Mouse (Mus musculus): Measurements from ENCODE around the gene Fmnl3. TPM values are rescaled to one million over a fixed set of nuclear protein-coding genes. Genes with fewer than 3 reads are reported as not detected.

Gene Fmnl3
- polyA plus RNA-seq, 1 experiment, result 10.2 TPM

- H3K4me3 ChIP-seq (ENCODE audit: low read depth, low read length), result no peak overlapping the region
- H3K36me3 ChIP-seq (ENCODE audit: control insufficient read depth, insufficient read depth, low read length, poor library complexity, severe bottlenecking), result 0 out of 2 replicates have a peak, but pooled peaks cover 2% of the 10 kb centered on the region
- H3K4me1 ChIP-seq (ENCODE audit: control insufficient read depth, insufficient read depth, low read length), result no peaks in the 10 kb centered on the region
- TF ChIP-seq EP300 (IDR thresholded peaks at IDR 0.05; ENCODE audit: insufficient read depth, low read depth, low read length), result no peak
- TF ChIP-seq POLR2A (IDR thresholded peaks at IDR 0.05; ENCODE audit: insufficient read depth, low read length), result no peak
- peak; percentile 24 for TF ChIP-seq CTCF (IDR thresholded peaks at IDR 0.05; ENCODE audit: low read depth, low read length)
- no peak overlapping the region for H3K27ac ChIP-seq (ENCODE audit: insufficient read depth, low read length)
- H3K27me3 ChIP-seq (ENCODE audit: control insufficient read depth, insufficient read depth, low read length, poor library complexity, severe bottlenecking), result no peaks in the 10 kb centered on the region
- H3K9me3 ChIP-seq (replicated peaks; ENCODE audit: control insufficient read depth, insufficient read depth, low read length, poor library complexity, severe bottlenecking), result no peaks in the 10 kb centered on the region
- no peak overlapping the region for H3K9ac ChIP-seq (ENCODE audit: low read depth, poor library complexity, severe bottlenecking)
Measured at GRCm38 (mm10) chr15:99326959-99327358, 43.3 kb downstream of the Fmnl3 start.

GRCm38 (mm10) chr15:99326407-99326806 is 43.9 kb downstream of the Fmnl3 start:
- TF ChIP-seq EP300 (IDR thresholded peaks at IDR 0.05; ENCODE audit: insufficient read depth, low read depth, low read length) (no peak), POLR2A (IDR thresholded peaks at IDR 0.05; ENCODE audit: insufficient read depth, low read length) (no peak), CTCF (IDR thresholded peaks at IDR 0.05; ENCODE audit: low read depth, low read length) (no peak)
- Histone ChIP-seq H3K4me1 (ENCODE audit: control insufficient read depth, insufficient read depth, low read length) (no peaks in the 10 kb centered on the region), H3K27me3 (ENCODE audit: control insufficient read depth, insufficient read depth, low read length, poor library complexity, severe bottlenecking) (no peaks in the 10 kb centered on the region), H3K9me3 (replicated peaks; ENCODE audit: control insufficient read depth, insufficient read depth, low read length, poor library complexity, severe bottlenecking) (no peaks in the 10 kb centered on the region), H3K27ac (ENCODE audit: insufficient read depth, low read length) (no peak overlapping the region), H3K9ac (ENCODE audit: low read depth, poor library complexity, severe bottlenecking) (no peak overlapping the region), H3K4me3 (ENCODE audit: low read depth, low read length) (no peak overlapping the region), H3K36me3 (ENCODE audit: control insufficient read depth, insufficient read depth, low read length, poor library complexity, severe bottlenecking) (0 out of 2 replicates have a peak, but pooled peaks cover 2% of the 10 kb centered on the region)

- no peaks in the 10 kb centered on the region for H3K9me3 ChIP-seq (replicated peaks; ENCODE audit: control insufficient read depth, insufficient read depth, low read length, poor library complexity, severe bottlenecking)
- H3K4me3 ChIP-seq (ENCODE audit: low read depth, low read length), result no peak overlapping the region
- no peak overlapping the region for H3K27ac ChIP-seq (ENCODE audit: insufficient read depth, low read length)
- no peak overlapping the region for H3K9ac ChIP-seq (ENCODE audit: low read depth, poor library complexity, severe bottlenecking)
- TF ChIP-seq EP300 (IDR thresholded peaks at IDR 0.05; ENCODE audit: insufficient read depth, low read depth, low read length) (no peak), POLR2A (IDR thresholded peaks at IDR 0.05; ENCODE audit: insufficient read depth, low read length) (no peak), CTCF (IDR thresholded peaks at IDR 0.05; ENCODE audit: low read depth, low read length) (no peak)
- H3K4me1 ChIP-seq (ENCODE audit: control insufficient read depth, insufficient read depth, low read length), result no peaks in the 10 kb centered on the region
- no peaks in the 10 kb centered on the region for H3K27me3 ChIP-seq (ENCODE audit: control insufficient read depth, insufficient read depth, low read length, poor library complexity, severe bottlenecking)
- 0 out of 2 replicates have a peak, but pooled peaks cover 2% of the 10 kb centered on the region for H3K36me3 ChIP-seq (ENCODE audit: control insufficient read depth, insufficient read depth, low read length, poor library complexity, severe bottlenecking)
Measured at GRCm38 (mm10) chr15:99325598-99325997, 44.7 kb downstream of the Fmnl3 start.

GRCm38 (mm10) chr15:99324151-99324550 is 46.1 kb downstream of the Fmnl3 start:
- no peak for TF ChIP-seq POLR2A (IDR thresholded peaks at IDR 0.05; ENCODE audit: insufficient read depth, low read length)
- no peak for TF ChIP-seq EP300 (IDR thresholded peaks at IDR 0.05; ENCODE audit: insufficient read depth, low read depth, low read length)
- Histone ChIP-seq H3K36me3 (ENCODE audit: control insufficient read depth, insufficient read depth, low read length, poor library complexity, severe bottlenecking) (0 out of 2 replicates have a peak, but pooled peaks cover 2% of the 10 kb centered on the region), H3K9me3 (replicated peaks; ENCODE audit: control insufficient read depth, insufficient read depth, low read length, poor library complexity, severe bottlenecking) (no peaks in the 10 kb centered on the region), H3K4me1 (ENCODE audit: control insufficient read depth, insufficient read depth, low read length) (no peaks in the 10 kb centered on the region), H3K9ac (ENCODE audit: low read depth, poor library complexity, severe bottlenecking) (no peak overlapping the region), H3K4me3 (ENCODE audit: low read depth, low read length) (no peak overlapping the region), H3K27ac (ENCODE audit: insufficient read depth, low read length) (no peak overlapping the region), H3K27me3 (ENCODE audit: control insufficient read depth, insufficient read depth, low read length, poor library complexity, severe bottlenecking) (no peaks in the 10 kb centered on the region)

- Histone ChIP-seq H3K4me1 (ENCODE audit: control insufficient read depth, insufficient read depth, low read length) (no peaks in the 10 kb centered on the region), H3K9ac (ENCODE audit: low read depth, poor library complexity, severe bottlenecking) (no peak overlapping the region), H3K9me3 (replicated peaks; ENCODE audit: control insufficient read depth, insufficient read depth, low read length, poor library complexity, severe bottlenecking) (no peaks in the 10 kb centered on the region), H3K4me3 (ENCODE audit: low read depth, low read length) (no peak overlapping the region), H3K27ac (ENCODE audit: insufficient read depth, low read length) (no peak overlapping the region), H3K27me3 (ENCODE audit: control insufficient read depth, insufficient read depth, low read length, poor library complexity, severe bottlenecking) (no peaks in the 10 kb centered on the region), H3K36me3 (ENCODE audit: control insufficient read depth, insufficient read depth, low read length, poor library complexity, severe bottlenecking) (peaks cover 7% of the 10 kb centered on the region; the same call in 1 of the 2 replicates)
- TF ChIP-seq EP300 (IDR thresholded peaks at IDR 0.05; ENCODE audit: insufficient read depth, low read depth, low read length) (no peak), POLR2A (IDR thresholded peaks at IDR 0.05; ENCODE audit: insufficient read depth, low read length) (no peak), CTCF (IDR thresholded peaks at IDR 0.05; ENCODE audit: low read depth, low read length) (no peak)
Measured at GRCm38 (mm10) chr15:99320978-99321377, 49.3 kb downstream of the Fmnl3 start.

GRCm38 (mm10) chr15:99320168-99320674 is 50.1 kb downstream of the Fmnl3 start:
- Histone ChIP-seq H3K4me1 (ENCODE audit: control insufficient read depth, insufficient read depth, low read length) (no peaks in the 10 kb centered on the region), H3K27ac (ENCODE audit: insufficient read depth, low read length) (no peak overlapping the region), H3K9me3 (replicated peaks; ENCODE audit: control insufficient read depth, insufficient read depth, low read length, poor library complexity, severe bottlenecking) (no peaks in the 10 kb centered on the region), H3K9ac (ENCODE audit: low read depth, poor library complexity, severe bottlenecking) (no peak overlapping the region), H3K27me3 (ENCODE audit: control insufficient read depth, insufficient read depth, low read length, poor library complexity, severe bottlenecking) (no peaks in the 10 kb centered on the region), H3K4me3 (ENCODE audit: low read depth, low read length) (no peak overlapping the region), H3K36me3 (ENCODE audit: control insufficient read depth, insufficient read depth, low read length, poor library complexity, severe bottlenecking) (peaks cover 11% of the 10 kb centered on the region)
- no peak for TF ChIP-seq CTCF (IDR thresholded peaks at IDR 0.05; ENCODE audit: low read depth, low read length)
- no peak for TF ChIP-seq POLR2A (IDR thresholded peaks at IDR 0.05; ENCODE audit: insufficient read depth, low read length)
- TF ChIP-seq EP300 (IDR thresholded peaks at IDR 0.05; ENCODE audit: insufficient read depth, low read depth, low read length), result no peak

Data from ES-Bruce4 (cell line).